Mouse (Mus musculus) liver, adult 2 months (tissue): Measurements from ENCODE around the gene Ms4a10.

Experiments
- CTCF ChIP-seq: fragments of 200-500 bp; IDR thresholded peaks from 2 replicates; pipeline ENCODE4 v1.5.1; 2011; ENCODE audit warnings: low read depth, low read length, control low read depth
- POLR2A ChIP-seq: fragments of 200-500 bp; IDR thresholded peaks from 2 replicates; pipeline ENCODE4 v1.6.1; 2011; ENCODE audit warnings: low read length, control low read depth; ENCODE audit not compliant: insufficient read depth; ENCODE audit errors: extremely low read depth

GRCm38 (mm10) chr19:10979184-10980168 is 5.0 kb upstream of the Ms4a10 start:
- TF ChIP-seq CTCF (peak; percentile 77), POLR2A (no peak)
